Mouse (Mus musculus) midbrain, embryonic 15.5 days (tissue): ENCODE measurements at regions not wholly inside any gene's neighbourhood (a gene's known extent, or its start where the extent isn't known, plus 50 kb on each side); places are given as distances from the start of the nearest gene placed in this dataset.
A peak's percentile ranks its signal among the peaks of the same experiment; 100 is the strongest.

Experiments
- ATAC-seq: fragments of 200-750 bp; cut with Nextera tagmentation; replicated peaks from 2 replicates; pipeline ENCODE4 v1.8.0; 2017; ENCODE audit warnings: moderate TSS enrichment
- H3K27ac ChIP-seq: fragments of 300-500 bp; sonication (generic); 2 replicates; pipeline ENCODE4 v1.5.1; 2015; ENCODE audit warnings: mild to moderate bottlenecking, inconsistent platforms
- H3K27me3 ChIP-seq: fragments of 300-500 bp; sonication (generic); replicated peaks from 2 replicates; pipeline ENCODE4 v1.6.1; 2015; ENCODE audit warnings: inconsistent platforms
- H3K36me3 ChIP-seq: fragments of 300-500 bp; sonication (generic); replicated peaks from 2 replicates; pipeline ENCODE4 v1.6.1; 2015; ENCODE audit warnings: inconsistent platforms
- H3K4me1 ChIP-seq: fragments of 300-500 bp; sonication (generic); 2 replicates; pipeline ENCODE4 v1.6.1; 2015; ENCODE audit warnings: inconsistent platforms
- H3K4me2 ChIP-seq: fragments of 300-500 bp; sonication (generic); 2 replicates; pipeline ENCODE4 v1.6.1; 2015; ENCODE audit warnings: inconsistent platforms, mild to moderate bottlenecking, moderate library complexity
- H3K4me3 ChIP-seq: fragments of 300-500 bp; sonication (generic); 2 replicates; pipeline ENCODE4 v1.5.1; 2015; ENCODE audit warnings: mild to moderate bottlenecking, inconsistent platforms
- H3K9ac ChIP-seq: fragments of 300-500 bp; sonication (generic); 2 replicates; pipeline ENCODE4 v1.6.1; 2015; ENCODE audit warnings: mild to moderate bottlenecking, inconsistent platforms
- H3K9me3 ChIP-seq: fragments of 300-500 bp; sonication (generic); 2 replicates; pipeline ENCODE4 v1.6.1; 2016; ENCODE audit warnings: inconsistent platforms
- WGBS: fragments of 180-500 bp; shearing (Covaris S2); methylation state at CpG from one replicate; pipeline ENCODE4 v1.1.7; 2015; ENCODE audit warnings: mixed read lengths; 5-methylcytosine and 5-hydroxymethylcytosine counted together

DNA sequence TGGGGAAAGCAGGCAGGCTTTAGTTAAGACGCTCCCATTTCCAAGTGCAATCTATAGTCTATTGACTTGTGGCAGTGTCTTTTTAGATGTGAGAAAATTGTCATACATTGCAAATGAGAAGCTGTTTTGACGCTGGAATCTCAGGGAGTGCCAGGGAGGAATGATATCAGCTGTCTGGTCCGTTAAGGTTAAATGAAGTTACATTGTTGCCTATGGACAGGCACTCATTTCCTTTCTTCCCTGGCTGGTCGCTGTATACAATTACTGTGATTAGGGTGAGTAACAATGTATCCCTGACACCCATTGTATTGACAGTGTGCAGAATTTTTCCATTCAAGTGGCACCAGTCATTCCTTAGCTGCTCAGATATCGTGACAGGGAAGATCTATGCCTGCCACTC, 168.3 kb downstream of the Gpat3 start:
- Histone ChIP-seq H3K4me3 (no peak overlapping the region), H3K4me1 (no peaks in the 10 kb centered on the region), H3K4me2 (no peak overlapping the region), H3K27me3 (0 out of 2 replicates have a peak, but pooled peaks cover 1% of the 10 kb centered on the region), H3K9ac (no peak overlapping the region), H3K36me3 (no peaks in the 10 kb centered on the region), H3K9me3 (no peaks in the 10 kb centered on the region), H3K27ac (no peak overlapping the region)
- 74% methylated on average over 5 of the region's 5 CpGs for WGBS
- ATAC-seq = no peak

DNA sequence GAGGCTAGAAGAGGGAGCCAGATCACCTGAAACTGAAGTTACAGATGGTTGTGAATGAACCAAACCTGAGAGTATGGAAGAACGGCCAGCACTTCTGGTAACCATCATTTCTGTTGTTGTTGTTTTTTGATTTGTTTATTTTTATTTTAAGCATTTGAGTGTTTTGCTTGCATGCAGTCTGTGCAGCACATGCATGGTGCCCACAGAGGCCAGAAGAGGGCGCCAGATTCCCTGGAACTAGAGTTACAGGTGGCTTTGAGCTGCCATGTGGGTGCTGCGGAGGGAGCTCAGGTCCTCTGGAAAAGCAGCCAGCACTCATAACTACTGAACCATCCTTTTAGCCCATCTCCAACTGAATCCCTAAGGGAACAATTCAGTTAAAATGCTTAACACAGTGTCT, 159.7 kb downstream of the Gpat3 start:
- ATAC-seq = no peak
- Histone ChIP-seq H3K4me2 (no peak overlapping the region), H3K9me3 (no peaks in the 10 kb centered on the region), H3K4me1 (no peaks in the 10 kb centered on the region), H3K4me3 (no peak overlapping the region), H3K36me3 (no peaks in the 10 kb centered on the region), H3K27me3 (no peaks in the 10 kb centered on the region), H3K27ac (no peak overlapping the region), H3K9ac (no peak overlapping the region)
- 74% methylated on average over 3 of the region's 3 CpGs for WGBS

DNA sequence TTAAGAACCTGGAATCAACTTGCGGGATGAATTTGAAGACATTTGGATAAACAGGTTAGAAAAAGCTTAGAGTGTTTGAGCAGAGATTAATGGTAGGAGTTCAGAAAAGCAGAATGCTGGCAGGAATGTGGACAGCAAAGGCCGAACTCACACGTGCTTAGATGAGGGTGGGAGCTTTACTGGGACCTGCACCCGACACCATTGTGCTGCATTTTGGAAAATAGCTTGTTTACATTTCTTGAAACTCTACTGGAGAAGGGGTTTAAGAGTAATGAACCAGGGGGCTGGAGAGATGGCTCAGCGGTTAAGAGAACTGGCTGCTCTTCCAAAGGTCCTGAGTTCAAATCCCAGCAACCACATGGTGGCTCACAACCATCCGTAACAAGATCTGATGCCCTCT, 154.9 kb downstream of the Gpat3 start:
- no peak for ATAC-seq
- WGBS = 92% methylated on average over 6 of the region's 6 CpGs

DNA sequence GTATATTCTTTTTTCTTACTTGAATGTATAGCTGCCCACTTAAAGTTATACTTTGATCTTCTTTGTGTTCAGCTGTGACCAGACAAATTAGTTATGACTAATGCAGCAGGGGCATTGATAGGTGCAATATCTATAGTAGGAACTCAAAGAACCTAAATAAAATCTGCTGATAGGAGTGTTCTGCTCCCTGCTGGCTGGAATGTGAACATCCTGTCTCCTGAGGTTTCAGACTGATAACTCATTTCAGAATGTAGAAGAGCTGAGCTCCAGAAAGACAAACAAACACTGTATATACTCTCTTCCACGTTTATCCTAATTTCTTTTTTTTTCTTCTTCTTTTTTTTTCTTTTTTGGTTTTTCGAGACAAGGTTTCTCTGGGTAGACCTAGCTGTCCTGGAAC, 146.9 kb downstream of the Gpat3 start:
- Histone ChIP-seq H3K9ac (no peak overlapping the region), H3K27me3 (no peaks in the 10 kb centered on the region), H3K4me1 (no peaks in the 10 kb centered on the region), H3K4me2 (no peak overlapping the region), H3K27ac (no peak overlapping the region), H3K36me3 (no peaks in the 10 kb centered on the region), H3K4me3 (no peak overlapping the region), H3K9me3 (no peaks in the 10 kb centered on the region)
- 76% methylated on average over 2 of the region's 2 CpGs for WGBS
- no peak for ATAC-seq

More for the DNA sequence above, 154.9 kb downstream of the Gpat3 start:
- H3K9ac ChIP-seq = no peak overlapping the region
- H3K27ac ChIP-seq = no peak overlapping the region
- H3K36me3 ChIP-seq = no peaks in the 10 kb centered on the region
- H3K4me1 ChIP-seq = no peaks in the 10 kb centered on the region
- no peak overlapping the region for H3K4me3 ChIP-seq
- H3K27me3 ChIP-seq = no peaks in the 10 kb centered on the region
- no peaks in the 10 kb centered on the region for H3K9me3 ChIP-seq
- no peak overlapping the region for H3K4me2 ChIP-seq

DNA sequence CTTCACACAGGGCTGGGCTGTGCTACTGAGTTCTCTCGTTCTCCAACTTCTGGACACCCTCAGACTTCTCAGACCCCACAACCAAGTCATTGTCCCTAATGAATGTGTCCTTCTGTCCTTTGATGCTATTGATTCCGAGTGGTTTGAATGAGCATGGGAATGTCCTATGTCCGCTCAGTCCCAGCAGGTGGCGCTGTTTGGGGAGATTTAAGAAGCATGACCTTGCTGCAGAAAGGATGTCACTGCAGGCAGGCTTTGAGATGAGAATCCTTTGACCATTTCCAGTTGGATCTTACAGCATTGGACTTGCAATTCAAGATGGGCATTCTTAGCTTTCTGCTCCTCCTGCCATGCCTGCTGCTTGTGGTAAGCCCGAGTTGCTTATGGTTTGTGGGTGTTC, 146.1 kb downstream of the Gpat3 start:
- no peaks in the 10 kb centered on the region for H3K27me3 ChIP-seq
- no peak overlapping the region for H3K9ac ChIP-seq
- no peak overlapping the region for H3K4me3 ChIP-seq
- H3K36me3 ChIP-seq = no peaks in the 10 kb centered on the region
- H3K27ac ChIP-seq = no peak overlapping the region
- H3K4me2 ChIP-seq = no peak overlapping the region
- no peaks in the 10 kb centered on the region for H3K9me3 ChIP-seq
- ATAC-seq = no peak
- no peaks in the 10 kb centered on the region for H3K4me1 ChIP-seq
- 18% methylated on average over 5 of the region's 5 CpGs for WGBS

DNA sequence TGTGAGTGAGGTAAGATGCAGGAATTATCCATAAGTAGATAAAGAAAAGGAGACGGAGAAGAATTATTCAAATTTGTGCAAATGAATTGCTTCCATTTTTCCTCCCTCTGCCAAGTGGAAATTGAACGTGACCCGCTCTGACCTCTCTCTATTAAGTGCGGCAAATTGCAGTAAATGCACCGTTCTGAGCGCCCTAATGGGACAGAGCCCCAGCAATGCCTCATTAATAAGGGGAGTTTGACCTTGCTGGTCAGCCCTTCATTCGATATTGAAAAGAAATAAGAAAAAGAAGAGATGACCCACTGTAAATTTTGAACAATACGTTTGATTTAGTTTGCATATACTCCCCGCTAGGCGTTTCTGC, 137.0 kb downstream of the Gpat3 start:
- Histone ChIP-seq H3K4me3 (no peak overlapping the region), H3K9ac (no peak overlapping the region), H3K4me1 (0 out of 2 replicates have a peak, but pooled peaks cover 2% of the 10 kb centered on the region), H3K27me3 (no peaks in the 10 kb centered on the region), H3K4me2 (peak overlapping the region; percentile 15; the same call in 1 of the 2 replicates), H3K27ac (no peak overlapping the region), H3K9me3 (no peaks in the 10 kb centered on the region), H3K36me3 (no peaks in the 10 kb centered on the region)
- ATAC-seq = no peak
- 40% methylated on average over 10 of the region's 10 CpGs for WGBS

DNA sequence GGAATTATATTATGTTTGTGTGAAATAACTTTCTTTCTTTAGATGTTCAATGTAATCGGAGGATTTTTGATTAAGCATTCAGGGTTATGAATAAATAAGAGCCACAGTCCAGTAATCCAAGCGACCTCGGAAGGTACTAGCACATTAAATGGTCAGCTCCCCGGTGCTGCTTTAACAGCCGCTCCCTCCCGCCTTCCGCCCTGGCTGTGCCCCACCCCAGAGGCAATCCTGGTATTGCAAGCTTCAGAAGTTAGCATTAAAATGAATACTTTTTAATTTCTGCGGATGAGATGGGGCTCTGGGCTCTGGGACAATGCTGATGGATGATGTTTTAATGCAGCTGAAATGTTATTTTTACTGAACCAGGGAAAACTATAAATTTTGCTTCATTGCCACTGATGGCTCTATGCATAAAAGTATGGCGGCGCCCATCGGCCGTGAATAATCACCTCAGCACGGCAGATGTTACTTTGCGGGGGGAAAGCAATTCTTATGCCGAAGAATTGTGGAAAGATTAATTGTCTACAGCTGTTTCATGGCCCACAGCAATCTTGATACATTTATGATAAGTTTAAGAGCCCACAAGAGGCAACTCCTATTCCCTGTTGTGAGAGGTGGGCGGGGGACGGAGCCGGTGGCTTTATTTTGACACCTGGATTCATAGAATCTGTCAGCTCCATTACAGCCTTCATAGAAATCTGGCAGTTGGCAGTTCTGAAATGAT, 136.5 kb downstream of the Gpat3 start:
- Histone ChIP-seq H3K27ac (no peak overlapping the region), H3K4me3 (no peak overlapping the region), H3K4me2 (peak overlapping the region; percentile 15; the same call in 1 of the 2 replicates), H3K27me3 (no peaks in the 10 kb centered on the region), H3K36me3 (no peaks in the 10 kb centered on the region), H3K9me3 (no peaks in the 10 kb centered on the region), H3K9ac (no peak overlapping the region), H3K4me1 (0 out of 2 replicates have a peak, but pooled peaks cover 2% of the 10 kb centered on the region)
- 63% methylated on average over 18 of the region's 18 CpGs for WGBS
- ATAC-seq = no peak

DNA sequence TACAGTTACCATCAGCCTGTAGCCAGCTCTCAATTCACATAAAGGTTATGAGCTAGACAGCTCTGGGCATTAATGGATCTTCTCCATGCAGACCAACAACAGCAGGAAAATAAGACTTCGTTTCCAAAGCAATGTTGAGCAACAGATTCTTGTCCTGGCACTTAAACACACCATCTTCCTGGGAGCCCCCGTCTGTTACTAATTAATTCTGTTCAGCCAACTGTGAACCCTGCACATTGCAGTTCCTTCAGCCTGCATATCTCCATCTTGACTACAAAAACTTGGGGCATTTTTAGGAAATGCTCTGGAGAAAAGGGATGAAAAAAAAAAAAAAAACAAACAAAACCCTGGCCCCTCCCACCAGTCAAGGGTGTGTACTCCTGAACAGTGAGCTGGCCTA, 131.2 kb downstream of the Gpat3 start:
- Histone ChIP-seq H3K9me3 (no peaks in the 10 kb centered on the region), H3K4me2 (no peak overlapping the region), H3K27ac (no peak overlapping the region), H3K27me3 (no peaks in the 10 kb centered on the region), H3K4me1 (no peaks in the 10 kb centered on the region), H3K9ac (no peak overlapping the region), H3K4me3 (no peak overlapping the region), H3K36me3 (no peaks in the 10 kb centered on the region)
- WGBS = 34% methylated on average over 2 of the region's 2 CpGs
- no peak for ATAC-seq

DNA sequence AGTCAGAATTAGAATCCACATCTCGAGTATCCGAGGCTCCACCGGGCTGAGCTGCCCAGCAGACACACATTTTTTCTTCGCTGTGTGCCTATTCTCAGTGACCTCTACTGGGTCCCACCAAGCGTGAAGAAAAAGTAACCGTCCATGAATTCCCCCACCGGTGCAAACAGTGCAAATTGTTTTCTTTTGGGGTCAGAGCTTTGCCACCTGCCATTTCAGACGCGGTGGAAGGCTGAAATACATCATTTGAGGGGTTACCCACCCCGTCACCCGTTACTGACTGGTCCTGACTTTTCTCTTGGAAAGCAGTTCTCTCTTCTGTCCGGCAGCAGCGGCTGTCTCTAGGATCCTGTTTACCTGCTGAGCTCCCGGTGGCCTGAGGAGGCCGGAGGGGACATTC, 105.7 kb downstream of the Gpat3 start:
- no peak overlapping the region for H3K4me2 ChIP-seq
- no peak for ATAC-seq
- 48% methylated on average over 15 of the region's 15 CpGs for WGBS

More for the DNA sequence above, 105.7 kb downstream of the Gpat3 start:
- Histone ChIP-seq H3K9ac (no peak overlapping the region), H3K4me3 (no peak overlapping the region), H3K9me3 (no peaks in the 10 kb centered on the region), H3K36me3 (no peaks in the 10 kb centered on the region), H3K27me3 (no peaks in the 10 kb centered on the region), H3K27ac (no peak overlapping the region), H3K4me1 (0 out of 2 replicates have a peak, but pooled peaks cover 5% of the 10 kb centered on the region)
